In the genomic region with DNA sequence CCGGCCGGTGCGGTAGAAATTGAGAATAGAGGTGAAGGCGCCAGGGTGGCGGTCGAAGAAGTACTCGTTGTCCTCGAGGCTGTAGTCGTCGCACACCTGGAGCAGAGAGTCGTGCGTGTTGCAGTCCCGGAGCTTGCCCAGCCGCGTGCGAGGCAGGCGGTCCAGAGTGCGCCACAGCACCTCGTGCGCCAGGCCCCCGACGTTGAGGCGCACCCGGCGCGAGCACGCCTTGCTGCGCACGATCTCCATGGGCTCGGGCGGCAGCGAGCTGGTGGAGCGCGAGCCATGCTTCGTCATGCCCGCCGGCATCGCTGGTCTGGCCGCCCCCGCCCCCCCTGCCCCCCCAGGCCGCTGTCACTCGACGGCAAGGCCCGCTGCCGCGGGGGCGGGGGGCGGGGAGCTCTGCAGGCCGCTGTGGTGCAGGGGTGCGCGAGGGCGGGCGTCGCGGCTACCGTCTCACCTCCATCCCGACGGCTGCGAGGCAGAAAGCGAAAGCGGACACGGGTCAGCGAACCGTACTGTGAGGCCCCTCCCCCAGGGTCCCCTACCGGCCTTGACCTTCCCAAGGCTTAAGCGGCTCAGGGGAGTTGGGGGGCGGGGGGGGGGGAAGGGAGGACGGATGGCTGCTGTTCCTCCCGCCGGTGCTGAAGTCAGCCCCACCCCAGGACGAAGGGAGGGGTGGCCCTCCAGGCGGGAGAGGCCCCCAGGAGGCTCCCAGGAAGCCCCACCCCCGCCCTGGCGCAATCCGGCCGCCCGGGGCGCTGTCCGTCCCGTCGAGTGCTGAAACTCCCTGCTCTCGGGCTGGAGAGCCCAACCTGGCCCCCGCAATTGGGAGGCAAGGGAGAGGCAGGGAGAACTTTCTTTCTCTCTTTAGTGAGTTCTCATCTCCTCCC, we compare ENCODE assay signal across 8 mouse cellular contexts. TPM values are rescaled to one million over a fixed set of nuclear protein-coding genes. Genes with fewer than 3 reads are reported as not detected.
DNase-seq lines count a peak whose midpoint lies in the region; TF ChIP-seq lines count a peak whose summit lies in the region.

No protein-coding gene starts in this region.

- no peaks in the 10 kb centered on the region for H3K9me3 ChIP-seq in heart, embryonic 10.5 days

- WGBS in heart, embryonic 10.5 days, result 11% methylated on average over 78 of the region's 83 CpGs

- H3K27me3 ChIP-seq in heart, embryonic 10.5 days (ENCODE audit: insufficient read depth, poor library complexity, severe bottlenecking), result peaks cover 75% of the 10 kb centered on the region

- H3K4me1 ChIP-seq in heart, embryonic 10.5 days, result peaks cover 25% of the 10 kb centered on the region

- intact Hi-C loops in left cerebral cortex, adult 2 months (cut with DNase I), result loop anchor here (5.0 kb wide), 2 partner anchors 51 to 126 kb away; partner anchors contain the start of gene Znfx1

- TF ChIP-seq CTCF in left cerebral cortex, adult 2 months (IDR thresholded peaks at IDR 0.05), result peak; percentile 35

- H3K4me3 ChIP-seq in left cerebral cortex, adult 2 months, result peak overlapping the region; percentile 69
- H3K4me3 ChIP-seq in heart, embryonic 10.5 days, result peak overlapping the region; percentile 64

- H3K36me3 ChIP-seq in heart, embryonic 10.5 days, result no peaks in the 10 kb centered on the region

- H3K27ac ChIP-seq in left cerebral cortex, adult 2 months, result peak overlapping the region; percentile 93
- H3K27ac ChIP-seq in heart, embryonic 10.5 days, result peak overlapping the region; percentile 47; the same call in 1 of the 2 replicates

- peak; percentile 50 to 66 for DNase-seq in left cerebral cortex, adult 2 months (ENCODE audit: extremely low spot score in 1 of 2, low spot score in 2 of 2)
- no peak for DNase-seq in left cerebral cortex, adult 18-20 months (ENCODE audit: low spot score in 2 of 2)
- DNase-seq in embryo, embryonic 11.5 days (ENCODE audit: low read depth, low spot score), result peak; percentile 59
- DNase-seq in heart, embryonic 10.5 days (ENCODE audit: low spot score), result peak; percentile 88
- peak; percentile 76 for DNase-seq in kidney, adult 9 months
- DNase-seq in lung, postnatal 14 days, result peak; percentile 90
- DNase-seq in retina, adult 2 months (ENCODE audit: low read depth, low spot score), result peak; percentile 89
- peak; percentile 74 for DNase-seq in urinary bladder, adult 2 months (ENCODE audit: low spot score)

RNA-seq across cellular contexts. Expression of gene Kcnb1, which starts 1.4 kb away (rescaled TPM):
- 100 to 1,000 TPM; 230 to 237 TPM for total RNA-seq in left cerebral cortex, adult 2 months (2021)
- total RNA-seq in left cerebral cortex, adult 18-20 months (2021), result 100 to 1,000 TPM; 197 to 205 TPM
- polyA plus RNA-seq in heart, embryonic 10.5 days (2016; fragmentation: Nextera tagmentation; extraction: Ambion mirVana), result 0.16 and 0.21 TPM in 2 replicates
- 6.7 and 11.9 TPM in 2 replicates for polyA plus RNA-seq in urinary bladder, adult 2 months (2012; rRNA removed)

RNA-seq across cellular contexts. Expression of gene Ptgis, which starts 51.8 kb away (rescaled TPM):
- 1 to 10 TPM; 1.4 to 1.8 TPM for total RNA-seq in left cerebral cortex, adult 2 months (2021)
- total RNA-seq in left cerebral cortex, adult 18-20 months (2021), result 1 to 10 TPM; 1.5 to 2.4 TPM
- polyA plus RNA-seq in heart, embryonic 10.5 days (2016; fragmentation: Nextera tagmentation; extraction: Ambion mirVana), result 16.3 and 21.4 TPM in 2 replicates
- 98.4 and 106 TPM in 2 replicates for polyA plus RNA-seq in urinary bladder, adult 2 months (2012; rRNA removed)

Comparison
In these comparisons a context has a peak if more than half of its experiments do, and no peak if none do; other contexts are left out.
1. DNase-seq: peak in left cerebral cortex, adult 2 months (2 of 2), embryo, embryonic 11.5 days (single experiment), heart, embryonic 10.5 days (single experiment), kidney, adult 9 months (single experiment), lung, postnatal 14 days (single experiment), retina, adult 2 months (single experiment) and urinary bladder, adult 2 months (single experiment); none in left cerebral cortex, adult 18-20 months (0 of 2).